ENCODE assay signal across 9 mouse cellular contexts in genomic region chr13:83714466-83715307, GRCm38 (mm10).
DNase-seq lines count a peak whose midpoint lies in the region; ATAC-seq lines count a peak whose summit lies in the region.
"Had no signal": no experiment of that assay in that cellular context is flagged by ENCODE, and none has a peak within 500 bp of the region (broad histone marks: within the 10 kb centered on the region; RNA-seq: fewer than 3 reads in every experiment).

No protein-coding gene starts in this region.

- H3K27ac ChIP-seq in hindbrain, embryonic 11.5 days (ENCODE audit: low read depth, low read length): peak overlapping the region; percentile 72
- H3K27ac ChIP-seq: liver, embryonic 15.5 days had no signal

- H3K4me3 ChIP-seq in hindbrain, embryonic 11.5 days (ENCODE audit: low read depth, low read length): peak overlapping the region; percentile 48
- H3K4me3 ChIP-seq: liver, embryonic 15.5 days had no signal

- H3K36me3 ChIP-seq in hindbrain, embryonic 11.5 days (ENCODE audit: control insufficient read depth, insufficient read depth, low read length): no peaks in the 10 kb centered on the region
- H3K36me3 ChIP-seq: liver, embryonic 15.5 days had no signal

- ATAC-seq in hindbrain, embryonic 11.5 days (ENCODE audit: low FRiP score): peak; percentile 77

- H3K4me1 ChIP-seq in hindbrain, embryonic 11.5 days (replicated peaks; ENCODE audit: control insufficient read depth, insufficient read depth, low read length): no peaks in the 10 kb centered on the region

- peak overlapping the region; percentile 53 for H3K4me2 ChIP-seq in hindbrain, embryonic 11.5 days (replicated peaks; ENCODE audit: low read depth, low read length)
- H3K4me2 ChIP-seq: liver, embryonic 15.5 days had no signal

- H3K9ac ChIP-seq in hindbrain, embryonic 11.5 days (ENCODE audit: low read depth, low read length): peak overlapping the region; percentile 79
- H3K9ac ChIP-seq: liver, embryonic 15.5 days had no signal

- no peaks in the 10 kb centered on the region for H3K9me3 ChIP-seq in hindbrain, embryonic 11.5 days (ENCODE audit: control insufficient read depth, low read length)
- H3K9me3 ChIP-seq: liver, embryonic 15.5 days had no signal

- under 1% methylated on average over 22 of the region's 22 CpGs for WGBS in hindbrain, embryonic 11.5 days

- peak; percentile 63 for DNase-seq in MEL-GATA-1-ER (ENCODE audit: extremely low read depth, low read depth)
- DNase-seq in cerebellum, adult 8-10 months: peak; percentile 98
- peak; percentile 94 to 99 for DNase-seq in frontal cortex, adult 2 months (ENCODE audit: extremely low spot score in 1 of 2, low spot score in 1 of 2)
- DNase-seq in hindbrain, embryonic 11.5 days (ENCODE audit: low spot score): peak; percentile 92
- peak; percentile 98 for DNase-seq in layer of hippocampus, postnatal 10 days (ENCODE audit: low spot score in 2 of 2)
- peak; percentile 82 for DNase-seq in lung, postnatal 14 days
- peak; percentile 95 for DNase-seq in retina, embryonic 14.5 days (ENCODE audit: low spot score)
- DNase-seq in thymus, postnatal 25 days: peak; percentile 74

- peaks cover 31% of the 10 kb centered on the region for H3K27me3 ChIP-seq in hindbrain, embryonic 11.5 days (ENCODE audit: control insufficient read depth, insufficient read depth, low read length)

Comparison
In these comparisons a context has a peak if more than half of its experiments do, and no peak if none do; other contexts are left out.
1. Peak in every context shown above with its lines: DNase-seq, ATAC-seq, H3K4me3 ChIP-seq and H3K27ac ChIP-seq.